Mouse (Mus musculus) hindbrain, embryonic 16.5 days (tissue): ENCODE results near the gene Rasgef1b. TPM values are rescaled to one million over a fixed set of nuclear protein-coding genes. Genes with fewer than 3 reads are reported as not detected.

Experiments used
- ATAC-seq: fragments of 200-750 bp; cut with Nextera tagmentation; 2 replicates; pipeline ENCODE4 v1.8.0; 2017; ENCODE audit warnings: moderate TSS enrichment, moderate library complexity
- H3K27ac ChIP-seq: fragments of 300-500 bp; sonication (generic); 2 replicates; pipeline ENCODE4 v1.5.1; 2014; ENCODE audit warnings: low read depth, mild to moderate bottlenecking, control low read depth, low read length, moderate library complexity
- H3K27me3 ChIP-seq: fragments of 300-500 bp; sonication (generic); replicated peaks from 2 replicates; pipeline ENCODE4 v1.6.1; 2014; ENCODE audit warnings: low read length; ENCODE audit not compliant: control insufficient read depth, insufficient read depth
- H3K36me3 ChIP-seq: fragments of 300-500 bp; sonication (generic); 2 replicates; pipeline ENCODE4 v1.6.1; 2014; ENCODE audit warnings: mild to moderate bottlenecking, low read length, moderate library complexity, mixed read lengths; ENCODE audit not compliant: control insufficient read depth, insufficient read depth
- H3K4me1 ChIP-seq: fragments of 300-500 bp; sonication (generic); 2 replicates; pipeline ENCODE4 v1.6.1; 2014; ENCODE audit warnings: low read depth, low read length; ENCODE audit not compliant: control insufficient read depth, insufficient read depth
- H3K4me2 ChIP-seq: fragments of 300-500 bp; sonication (generic); 2 replicates; pipeline ENCODE4 v1.6.1; 2014; ENCODE audit warnings: mild to moderate bottlenecking, low read length, control low read depth, moderate library complexity
- H3K4me3 ChIP-seq: fragments of 300-500 bp; sonication (generic); 2 replicates; pipeline ENCODE4 v1.5.1; 2014; ENCODE audit warnings: mild to moderate bottlenecking, low read length, control low read depth, moderate library complexity
- H3K9ac ChIP-seq: fragments of 300-500 bp; sonication (generic); 2 replicates; pipeline ENCODE4 v1.6.1; 2014; ENCODE audit warnings: low read depth, mild to moderate bottlenecking, control low read depth, low read length, moderate library complexity
- H3K9me3 ChIP-seq: fragments of 300-500 bp; sonication (generic); 2 replicates; pipeline ENCODE4 v1.6.1; 2014; ENCODE audit warnings: mild to moderate bottlenecking, low read length, moderate library complexity; ENCODE audit not compliant: control insufficient read depth
- WGBS: fragments of 180-500 bp; shearing (Covaris S2); extraction: QIAGEN DNeasy Blood & Tissue Kit; methylation state at CpG from one replicate; pipeline ENCODE4 v1.1.7; 2014; 5-methylcytosine and 5-hydroxymethylcytosine counted together
- polyA plus RNA-seq: library from polyadenylated mRNA; unstranded; fragments of >200 nt; fragmentation: Nextera tagmentation; extraction: Ambion mirVana; gene quantifications from 2 replicates; pipeline ENCODE4 v1.2.1, GENCODE M21; 2015

Gene Rasgef1b
- 43.5 and 45.7 TPM in 2 replicates for polyA plus RNA-seq

DNA sequence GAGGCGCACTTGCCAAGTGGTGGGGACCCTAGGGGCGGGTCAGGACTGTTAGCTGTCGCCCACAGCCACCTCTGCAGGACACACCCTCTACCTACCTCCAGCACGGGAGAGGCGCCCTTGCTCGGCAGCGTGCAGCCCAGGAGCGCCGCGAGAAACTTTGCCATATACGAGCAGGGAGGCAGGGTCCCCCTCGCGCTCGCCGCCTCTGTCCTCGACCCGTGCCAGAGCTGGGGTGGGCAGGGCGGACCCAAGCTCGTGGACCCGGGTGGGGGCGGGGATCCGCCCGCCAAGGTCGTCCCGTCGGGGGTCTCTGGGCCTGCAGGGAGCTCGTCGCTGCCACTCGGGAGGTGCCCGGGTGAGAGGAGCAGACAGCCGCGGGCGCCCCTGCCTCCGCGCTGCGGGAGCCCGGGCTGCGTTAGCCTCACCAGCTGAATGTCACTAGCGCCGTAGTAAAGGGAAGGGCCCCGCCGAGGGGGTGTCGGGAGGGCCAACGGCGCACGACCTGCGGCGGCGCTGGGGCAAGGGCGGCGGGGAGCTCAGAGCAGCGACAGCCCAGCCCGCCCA is at the start of gene Rasgef1b:
Gene Rasgef1b (minus strand): TSS at position 417 of the 564 bp plus-strand sequence.
- Histone ChIP-seq H3K9me3 (no peaks in the 10 kb centered on the region), H3K27ac (peak within 1 kb of the TSS; percentile 79), H3K4me2 (peak within 1 kb of the TSS; percentile 83), H3K36me3 (no peaks in the 10 kb centered on the region), H3K4me1 (peaks cover 7% of the 10 kb centered on the region), H3K9ac (peak within 1 kb of the TSS; percentile 78), H3K4me3 (peak within 1 kb of the TSS; percentile 63), H3K27me3 (peaks cover 5% of the 10 kb centered on the region)
- under 1% methylated on average over 41 of the region's 53 CpGs for WGBS
- ATAC-seq = peak; percentile 94

DNA sequence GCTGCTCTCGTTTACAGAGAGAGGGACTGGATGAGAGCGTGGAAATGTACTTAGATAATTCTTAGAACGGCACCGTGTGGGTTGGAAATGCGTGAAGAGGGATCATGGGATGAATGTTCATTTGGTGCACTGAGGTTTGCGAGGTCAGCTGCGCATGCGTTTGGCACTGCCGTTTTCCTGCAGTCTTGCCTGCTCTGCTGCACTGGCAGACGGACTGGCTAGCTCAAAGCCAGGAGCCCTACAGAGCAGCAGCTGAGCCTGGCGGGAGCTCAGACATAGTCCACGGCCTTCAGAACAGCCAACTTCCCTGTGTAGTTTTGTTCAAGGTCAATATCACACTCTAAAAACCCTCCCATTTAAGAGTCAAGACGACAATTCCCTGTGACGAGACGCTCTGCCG is 46.5 kb upstream of the Rasgef1b start:
- no peak overlapping the region for H3K4me3 ChIP-seq
- no peaks in the 10 kb centered on the region; the same call in 1 of the 2 replicates for H3K27me3 ChIP-seq
- no peaks in the 10 kb centered on the region for H3K9me3 ChIP-seq
- no peaks in the 10 kb centered on the region; the same call in 1 of the 2 replicates for H3K4me1 ChIP-seq
- H3K27ac ChIP-seq = no peak overlapping the region
- H3K4me2 ChIP-seq = no peak overlapping the region
- H3K9ac ChIP-seq = no peak overlapping the region
- ATAC-seq = peak; percentile 67
- H3K36me3 ChIP-seq = no peaks in the 10 kb centered on the region
- 74% methylated on average over 16 of the region's 16 CpGs for WGBS

DNA sequence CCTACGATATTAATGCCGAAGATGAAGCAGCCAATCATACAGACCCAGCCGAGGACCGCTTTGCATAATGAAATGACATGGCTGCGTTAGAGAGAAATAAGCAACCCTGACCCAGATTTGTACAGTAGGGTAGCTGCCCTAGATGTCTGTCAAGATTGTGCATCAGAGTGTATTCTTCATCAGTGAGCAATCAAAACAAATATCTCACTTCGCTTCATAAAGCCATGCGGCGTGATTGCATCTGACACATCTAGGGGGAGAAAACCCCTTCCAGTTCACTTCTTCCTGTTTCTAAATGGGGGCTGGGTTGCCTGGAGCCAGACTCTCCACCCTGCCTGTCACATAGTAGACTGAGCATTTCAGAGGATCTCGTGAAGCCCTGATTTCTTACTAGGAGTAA is 44.4 kb upstream of the Rasgef1b start:
- Histone ChIP-seq H3K27me3 (no peaks in the 10 kb centered on the region), H3K9me3 (peaks cover 2% of the 10 kb centered on the region; the same call in 1 of the 2 replicates), H3K9ac (no peak overlapping the region), H3K4me3 (no peak overlapping the region), H3K4me2 (0 out of 2 replicates have a peak overlapping the region, but pooled peaks have one; percentile 7), H3K4me1 (no peaks in the 10 kb centered on the region; the same call in 1 of the 2 replicates), H3K36me3 (no peaks in the 10 kb centered on the region), H3K27ac (no peak overlapping the region)
- 55% methylated on average over 9 of the region's 9 CpGs for WGBS
- peak; percentile 76 for ATAC-seq

DNA sequence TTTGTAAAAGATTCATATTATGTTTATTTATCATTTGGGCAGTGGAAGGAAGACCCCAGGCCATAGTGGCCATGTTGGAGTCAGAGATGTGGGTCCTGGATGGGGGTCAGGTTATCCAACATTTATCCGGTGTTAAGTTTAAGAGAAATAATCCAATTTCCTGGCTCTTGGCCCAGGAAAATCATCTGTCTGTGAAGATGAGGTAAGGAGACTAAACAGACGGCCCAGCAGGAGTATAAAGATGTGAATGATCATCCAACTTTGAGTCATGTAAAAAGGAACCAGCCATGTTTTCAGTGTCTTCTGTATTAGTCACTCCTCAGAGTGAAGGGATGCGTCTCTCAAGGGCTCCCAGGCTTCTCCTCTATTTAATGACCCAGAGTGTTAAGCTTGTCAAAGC is 35.4 kb upstream of the Rasgef1b start:
- Histone ChIP-seq H3K9me3 (no peaks in the 10 kb centered on the region), H3K27me3 (no peaks in the 10 kb centered on the region), H3K27ac (no peak overlapping the region), H3K36me3 (no peaks in the 10 kb centered on the region), H3K4me2 (no peak overlapping the region), H3K4me1 (no peaks in the 10 kb centered on the region), H3K4me3 (no peak overlapping the region), H3K9ac (no peak overlapping the region)
- no peak for ATAC-seq
- 78% methylated on average over 3 of the region's 3 CpGs for whole genome bisulfite sequencing

DNA sequence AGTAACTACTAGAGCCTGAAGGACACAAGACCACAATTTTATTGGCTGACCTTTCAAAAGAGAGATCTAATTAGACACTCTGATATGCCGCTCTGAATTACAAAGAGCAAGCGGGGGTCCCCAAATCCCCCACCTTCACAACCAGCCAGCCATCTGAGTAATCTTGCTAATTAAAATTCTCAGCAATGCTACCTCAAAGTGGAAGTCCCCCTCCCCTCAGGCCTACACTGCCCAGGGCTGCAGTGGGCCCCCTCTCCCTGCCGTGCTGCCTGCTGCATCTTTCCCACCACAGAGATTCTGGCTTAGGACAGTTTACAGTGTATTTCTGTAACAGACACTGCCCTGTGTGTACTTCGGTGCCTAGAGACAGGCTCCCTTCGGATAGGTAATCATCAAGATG is 30.0 kb upstream of the Rasgef1b start:
- Histone ChIP-seq H3K27ac (no peak overlapping the region), H3K4me2 (no peak overlapping the region), H3K27me3 (no peaks in the 10 kb centered on the region), H3K4me1 (peaks cover 3% of the 10 kb centered on the region; the same call in 1 of the 2 replicates), H3K36me3 (no peaks in the 10 kb centered on the region), H3K4me3 (no peak overlapping the region), H3K9me3 (no peaks in the 10 kb centered on the region), H3K9ac (peak overlapping the region; percentile 38; the same call in 1 of the 2 replicates)
- WGBS = 37% methylated on average over 5 of the region's 5 CpGs
- ATAC-seq = peak; percentile 64

DNA sequence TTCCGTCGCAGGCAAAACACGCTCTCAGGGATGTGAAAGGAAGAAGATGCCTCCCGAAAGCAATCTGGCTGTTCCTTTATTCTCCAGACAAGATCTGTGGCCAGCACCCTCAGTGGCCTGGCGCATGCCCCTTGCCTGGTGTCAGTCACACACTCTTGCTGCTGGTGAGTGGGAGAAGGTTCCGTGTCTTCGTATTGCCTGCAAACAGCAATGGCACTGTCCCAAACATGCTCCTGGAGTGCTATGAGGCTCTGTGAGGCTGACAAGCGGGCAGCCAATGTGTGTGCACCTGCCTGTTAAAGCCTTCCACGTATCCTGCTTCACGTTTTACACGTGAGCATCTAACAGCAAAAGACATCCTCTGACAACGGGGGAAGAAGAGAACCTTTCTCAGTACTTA is 25.0 kb upstream of the Rasgef1b start:
- 63% methylated on average over 12 of the region's 12 CpGs for WGBS
- peak; percentile 37; the same call in 1 of the 2 replicates for ATAC-seq
- Histone ChIP-seq H3K4me3 (no peak overlapping the region), H3K27ac (no peak overlapping the region), H3K9ac (no peak overlapping the region), H3K4me2 (peak overlapping the region; percentile 39), H3K4me1 (peaks cover under 1% of the 10 kb centered on the region), H3K27me3 (no peaks in the 10 kb centered on the region), H3K36me3 (no peaks in the 10 kb centered on the region), H3K9me3 (no peaks in the 10 kb centered on the region; the same call in 1 of the 2 replicates)

DNA sequence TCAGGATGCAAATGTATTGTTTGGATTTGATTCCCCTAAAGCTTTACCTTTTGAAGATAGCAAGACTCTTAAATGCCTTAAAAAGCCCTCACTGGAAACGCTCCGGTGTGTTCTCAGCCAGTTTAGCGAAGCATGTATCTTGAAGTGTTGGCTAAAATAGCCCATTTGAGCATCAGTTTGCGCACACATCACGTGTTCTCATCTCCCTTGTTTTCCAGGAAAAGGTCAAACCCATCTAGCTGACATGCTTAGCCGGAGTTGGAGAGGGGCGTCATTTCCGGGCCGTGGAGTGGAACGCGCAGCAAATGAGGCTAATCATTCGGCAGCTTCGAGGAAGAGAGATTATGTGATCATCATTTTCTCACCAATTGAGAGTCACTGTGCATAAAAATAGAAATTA is 24.5 kb upstream of the Rasgef1b start:
- Histone ChIP-seq H3K27ac (no peak overlapping the region), H3K9me3 (no peaks in the 10 kb centered on the region; the same call in 1 of the 2 replicates)
- 0 out of 2 replicates have a peak, but pooled peaks have one; percentile 34 for ATAC-seq

DNA sequence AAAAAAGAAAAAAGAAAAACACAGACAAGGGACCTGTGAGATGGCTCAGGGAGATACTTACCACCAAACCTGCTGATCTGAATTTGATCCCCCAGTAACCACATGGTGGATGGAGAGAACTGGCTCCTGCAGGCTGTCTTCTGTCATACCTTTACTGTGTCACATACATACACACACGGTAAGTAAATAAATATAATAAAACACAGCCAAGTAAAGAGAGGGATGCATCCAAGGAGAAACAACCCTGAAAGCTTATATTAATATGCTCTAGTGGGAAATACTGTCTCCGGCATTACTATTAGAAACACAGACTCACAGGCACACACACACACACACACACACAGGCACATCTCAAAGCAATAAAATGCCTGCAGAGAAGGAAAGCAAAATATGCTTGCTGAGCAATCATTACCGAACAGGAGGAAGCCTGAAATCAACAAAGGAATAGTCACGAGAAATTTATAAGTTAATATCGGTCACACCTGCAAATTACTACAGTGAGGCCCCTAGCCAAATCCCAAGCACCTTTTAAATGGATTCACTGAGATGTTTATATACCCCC is 23.9 kb upstream of the Rasgef1b start:
- 60% methylated on average over 5 of the region's 5 CpGs for WGBS
- H3K4me2 ChIP-seq = peak overlapping the region; percentile 39; the same call in 1 of the 2 replicates
- H3K4me3 ChIP-seq = no peak overlapping the region
- ATAC-seq = peak; percentile 24; the same call in 1 of the 2 replicates
- no peak overlapping the region for H3K9ac ChIP-seq
- no peaks in the 10 kb centered on the region; the same call in none of the 2 replicates for H3K4me1 ChIP-seq
- no peak overlapping the region for H3K27ac ChIP-seq
- H3K27me3 ChIP-seq = no peaks in the 10 kb centered on the region
- H3K9me3 ChIP-seq = no peaks in the 10 kb centered on the region; the same call in 1 of the 2 replicates
- no peaks in the 10 kb centered on the region for H3K36me3 ChIP-seq

More for the DNA sequence above, 24.5 kb upstream of the Rasgef1b start:
- no peak overlapping the region for H3K9ac ChIP-seq
- H3K4me2 ChIP-seq = peak overlapping the region; percentile 39
- no peaks in the 10 kb centered on the region; the same call in none of the 2 replicates for H3K4me1 ChIP-seq
- WGBS = 47% methylated on average over 13 of the region's 13 CpGs
- no peaks in the 10 kb centered on the region for H3K27me3 ChIP-seq
- no peak overlapping the region for H3K4me3 ChIP-seq
- no peaks in the 10 kb centered on the region for H3K36me3 ChIP-seq

DNA sequence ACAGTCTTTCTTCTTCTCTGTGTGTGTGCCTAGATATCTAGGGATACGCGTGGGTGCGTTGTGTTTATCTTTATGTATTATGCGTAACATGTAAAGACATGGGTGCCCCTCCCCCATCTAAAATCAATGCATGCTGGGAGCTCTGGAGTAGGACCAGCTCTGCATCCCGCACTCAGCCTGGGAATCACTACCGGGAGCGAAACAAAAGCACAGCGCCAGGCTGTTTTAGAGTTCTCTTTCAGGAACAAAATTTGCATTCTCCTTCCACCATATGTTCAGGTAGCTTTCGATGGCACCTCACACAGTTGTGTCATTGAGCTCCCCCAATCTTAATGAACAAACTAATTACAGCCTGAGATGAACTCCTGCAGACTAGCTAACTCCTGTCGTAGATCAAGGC is 19.6 kb upstream of the Rasgef1b start:
- 60% methylated on average over 10 of the region's 10 CpGs for WGBS
- H3K9ac ChIP-seq = no peak overlapping the region

More for the DNA sequence above, 19.6 kb upstream of the Rasgef1b start:
- Histone ChIP-seq H3K4me2 (no peak overlapping the region), H3K4me1 (peaks cover 2% of the 10 kb centered on the region; the same call in 1 of the 2 replicates), H3K4me3 (no peak overlapping the region), H3K27ac (no peak overlapping the region), H3K9me3 (no peaks in the 10 kb centered on the region; the same call in 1 of the 2 replicates), H3K36me3 (no peaks in the 10 kb centered on the region), H3K27me3 (no peaks in the 10 kb centered on the region)
- peak; percentile 35; the same call in 1 of the 2 replicates for ATAC-seq
